Comparison of ENCODE assay signal across 35 mouse cellular contexts in the genomic region with DNA sequence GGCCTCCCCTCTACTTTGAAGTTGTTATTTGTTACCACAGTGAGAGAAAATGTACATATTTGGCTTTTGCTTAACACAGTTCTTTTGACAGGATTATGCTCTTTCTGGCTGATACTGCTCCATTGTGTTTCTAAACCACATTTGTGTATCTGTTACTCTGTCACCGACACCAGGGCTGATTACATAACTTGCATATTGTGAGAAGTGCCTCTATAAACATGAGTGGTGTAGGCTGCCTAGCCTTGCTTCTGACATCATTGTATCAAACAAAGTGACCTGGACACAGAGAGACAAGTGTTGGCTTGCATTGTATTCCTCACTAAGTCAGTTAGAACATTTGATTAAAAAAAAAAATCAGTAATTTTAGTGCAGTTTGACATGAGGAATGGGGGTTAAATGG. TPM values are rescaled to one million over a fixed set of nuclear protein-coding genes. Genes with fewer than 3 reads are reported as not detected.
A peak's percentile ranks its signal among the peaks of the same experiment; 100 is the strongest.
DNase-seq lines count a peak whose midpoint lies in the region; ATAC-seq and TF ChIP-seq lines count a peak whose summit lies in the region.
"Had no signal": no experiment of that assay in that cellular context is flagged by ENCODE, and none has a peak within 500 bp of the region (broad histone marks: within the 10 kb centered on the region; RNA-seq: fewer than 3 reads in every experiment).

No protein-coding gene starts in this region.

- TF ChIP-seq CTCF in heart, adult 2 months (IDR thresholded peaks at IDR 0.05) = no peak
- TF ChIP-seq CTCF in liver, adult 2 months (IDR thresholded peaks at IDR 0.05; ENCODE audit: low read depth, low read length) = no peak
- TF ChIP-seq CTCF in lung, postnatal 0 days (IDR thresholded peaks at IDR 0.05) = no peak
- no peak for TF ChIP-seq CTCF in lung, adult 2 months (IDR thresholded peaks at IDR 0.05; ENCODE audit: insufficient read depth, low read length)
- TF ChIP-seq CTCF in liver, postnatal 0 days (IDR thresholded peaks at IDR 0.05; ENCODE audit: low read depth) = no peak

- peaks cover 4% of the 10 kb centered on the region for H3K79me2 ChIP-seq in heart, adult 2 months (replicated peaks; ENCODE audit: control insufficient read depth, insufficient read depth, low read length)
- peaks cover 29% of the 10 kb centered on the region for H3K79me2 ChIP-seq in liver, adult 2 months (ENCODE audit: control insufficient read depth, insufficient read depth, low read length)

- H3K4me1 ChIP-seq in heart, adult 2 months (ENCODE audit: control insufficient read depth, insufficient read depth, low read length) = peaks cover 13% of the 10 kb centered on the region
- peaks cover 39% of the 10 kb centered on the region for H3K4me1 ChIP-seq in liver, adult 2 months (ENCODE audit: control insufficient read depth, insufficient read depth, low read length)
- H3K4me1 ChIP-seq in lung, postnatal 0 days (ENCODE audit: insufficient read depth, low read depth, low read length) = peaks cover under 1% of the 10 kb centered on the region; the same call in 1 of the 2 replicates
- H3K4me1 ChIP-seq in lung, adult 2 months (ENCODE audit: control insufficient read depth, insufficient read depth, low read length) = peaks cover 19% of the 10 kb centered on the region
- H3K4me1 ChIP-seq in liver, postnatal 0 days (ENCODE audit: insufficient read depth) = peaks cover 24% of the 10 kb centered on the region
- H3K4me1 ChIP-seq: forebrain, embryonic 10.5 days; forebrain, embryonic 13.5 days; heart, embryonic 10.5 days had no signal

- H3K4me3 ChIP-seq in heart, adult 2 months = no peak overlapping the region
- H3K4me3 ChIP-seq in liver, adult 2 months (ENCODE audit: insufficient read depth, low read depth, low read length) = no peak overlapping the region
- no peak overlapping the region for H3K4me3 ChIP-seq in lung, postnatal 0 days (ENCODE audit: low read depth, low read length)
- H3K4me3 ChIP-seq in lung, adult 2 months (replicated peaks; ENCODE audit: extremely low read depth, low read depth, low read length) = no peak overlapping the region
- H3K4me3 ChIP-seq in liver, postnatal 0 days (ENCODE audit: low read depth, low read length) = no peak overlapping the region
- H3K4me3 ChIP-seq: forebrain, embryonic 10.5 days; forebrain, embryonic 13.5 days; heart, embryonic 10.5 days; heart, embryonic 13.5 days had no signal

- no peak overlapping the region for H3K27ac ChIP-seq in heart, adult 2 months
- peak overlapping the region; percentile 77 for H3K27ac ChIP-seq in liver, adult 2 months (replicated peaks; ENCODE audit: insufficient read depth, low read depth, low read length)
- H3K27ac ChIP-seq in lung, postnatal 0 days (ENCODE audit: low read length) = no peak overlapping the region
- H3K27ac ChIP-seq in liver, postnatal 0 days (ENCODE audit: low read depth) = peak overlapping the region; percentile 52
- H3K27ac ChIP-seq: forebrain, embryonic 10.5 days; forebrain, embryonic 13.5 days; heart, embryonic 13.5 days; hindbrain, embryonic 14.5 days; hindbrain, postnatal 0 days had no signal

- WGBS in heart, adult 2 months = 8% methylated on average over 1 of the region's 1 CpGs
- WGBS in liver, adult 2 months = 10% methylated on average over 1 of the region's 1 CpGs
- 9% methylated on average over 1 of the region's 1 CpGs for WGBS in lung, postnatal 0 days
- WGBS in lung, adult 2 months = 0% methylated on average over 1 of the region's 1 CpGs
- WGBS in liver, postnatal 0 days (ENCODE audit: insufficient replicate concordance) = 22% methylated on average over 1 of the region's 1 CpGs

- ATAC-seq in lung, postnatal 0 days = peak; percentile 33
- ATAC-seq in liver, postnatal 0 days = peak; percentile 46; the same call in 1 of the 2 replicates
- ATAC-seq: forebrain, embryonic 13.5 days; forebrain, embryonic 16.5 days; hindbrain, postnatal 0 days; Patski had no signal

- TF ChIP-seq POLR2A in heart, adult 2 months (IDR thresholded peaks at IDR 0.05; ENCODE audit: insufficient read depth, low read depth, low read length) = no peak
- TF ChIP-seq POLR2A in liver, adult 2 months (IDR thresholded peaks at IDR 0.05; ENCODE audit: extremely low read depth, insufficient read depth, low read length) = no peak
- no peak for TF ChIP-seq POLR2A in lung, adult 2 months (IDR thresholded peaks at IDR 0.05; ENCODE audit: borderline replicate concordance, extremely low read depth, low read depth, low read length)

- peak; percentile 81 for DNase-seq in heart, adult 11 months
- no peak for DNase-seq in heart, adult 2 months
- DNase-seq in liver, adult 2 months (ENCODE audit: extremely low read depth, low read depth, low spot score) = peak; percentile 63
- DNase-seq in liver = no peak
- DNase-seq in lung, postnatal 0 days (ENCODE audit: low spot score) = peak; percentile 46
- no peak for DNase-seq in lung, adult 2 months
- DNase-seq in liver, postnatal 0 days = no peak
- DNase-seq in gastrocnemius, postnatal 25 days = no peak
- DNase-seq: adrenal gland, postnatal 36 days; B cell, adult 2 months; cerebellum, adult 18-20 months; cerebellum, adult 9-10 months; cerebellum, postnatal 14 days; gastrocnemius, postnatal 36 days; heart, postnatal 4 days had no signal

- no peak overlapping the region for H3K9ac ChIP-seq in heart, adult 2 months (ENCODE audit: low read depth, low read length)
- 0 out of 2 replicates have a peak overlapping the region, but pooled peaks have one; percentile 27 for H3K9ac ChIP-seq in liver, adult 2 months (ENCODE audit: low read depth, low read length)
- no peak overlapping the region for H3K9ac ChIP-seq in lung, postnatal 0 days (replicated peaks; ENCODE audit: low read depth)
- no peak overlapping the region for H3K9ac ChIP-seq in liver, postnatal 0 days (replicated peaks)
- H3K9ac ChIP-seq: forebrain, embryonic 13.5 days; heart, embryonic 13.5 days; hindbrain, embryonic 14.5 days had no signal

- no peaks in the 10 kb centered on the region for H3K9me3 ChIP-seq in lung, postnatal 0 days (ENCODE audit: low read length)
- no peaks in the 10 kb centered on the region for H3K9me3 ChIP-seq in liver, postnatal 0 days (ENCODE audit: low read length)
- H3K9me3 ChIP-seq: forebrain, embryonic 10.5 days; forebrain, embryonic 13.5 days; G1E; heart, embryonic 10.5 days; heart, embryonic 13.5 days had no signal

- peaks cover 25% of the 10 kb centered on the region for H3K36me3 ChIP-seq in heart, adult 2 months (ENCODE audit: control insufficient read depth, insufficient read depth, low read length)
- peaks cover 9% of the 10 kb centered on the region for H3K36me3 ChIP-seq in liver, adult 2 months (ENCODE audit: control insufficient read depth, insufficient read depth, low read length)
- peaks cover 22% of the 10 kb centered on the region for H3K36me3 ChIP-seq in lung, postnatal 0 days (ENCODE audit: insufficient read depth, low read length)
- H3K36me3 ChIP-seq in liver, postnatal 0 days (replicated peaks; ENCODE audit: insufficient read depth, low read length) = peaks cover 76% of the 10 kb centered on the region

- intact Hi-C loops in heart, adult 2 months (cut with DNase I) = no loop called here

- no peak overlapping the region for H3K4me2 ChIP-seq in lung, postnatal 0 days (replicated peaks; ENCODE audit: low read depth, low read length)
- peak overlapping the region; percentile 41; the same call in 1 of the 2 replicates for H3K4me2 ChIP-seq in liver, postnatal 0 days (ENCODE audit: low read depth, low read length)
- H3K4me2 ChIP-seq: forebrain, embryonic 13.5 days; heart, embryonic 13.5 days; hindbrain, embryonic 14.5 days had no signal

- TF ChIP-seq EP300 in heart, adult 2 months (IDR thresholded peaks at IDR 0.05; ENCODE audit: insufficient read depth, low read depth, low read length) = no peak
- TF ChIP-seq EP300 in lung, postnatal 0 days (IDR thresholded peaks at IDR 0.05) = peak; percentile 20; the same call in 1 of the 2 replicates
- TF ChIP-seq EP300 in liver, postnatal 0 days (IDR thresholded peaks at IDR 0.05; ENCODE audit: low read depth) = no peak

- H3K27me3 ChIP-seq in heart, adult 2 months (ENCODE audit: control insufficient read depth, insufficient read depth, low read length) = no peaks in the 10 kb centered on the region
- H3K27me3 ChIP-seq in liver, adult 2 months (ENCODE audit: control insufficient read depth, insufficient read depth, low read length) = no peaks in the 10 kb centered on the region
- no peaks in the 10 kb centered on the region for H3K27me3 ChIP-seq in lung, postnatal 0 days (replicated peaks; ENCODE audit: insufficient read depth, low read length)
- H3K27me3 ChIP-seq in liver, postnatal 0 days (ENCODE audit: insufficient read depth, low read length) = no peaks in the 10 kb centered on the region
- H3K27me3 ChIP-seq: CH12.LX; forebrain, embryonic 13.5 days; heart, embryonic 13.5 days; Patski had no signal

RNA-seq across cellular contexts. Expression of a gene that starts 15.8 kb away (rescaled TPM):
- 10 to 100 TPM; 59.2 to 72.3 TPM for total RNA-seq in heart, adult 2 months (2021)
- 74.4 and 86.4 TPM in 2 replicates for polyA plus RNA-seq in heart, adult 2 months (2012; rRNA removed)
- total RNA-seq in liver, adult 2 months (2014; rRNA removed) = 44.7 and 60.8 TPM in 2 replicates
- polyA plus RNA-seq in liver, adult 2 months (2012; rRNA removed) = 134 and 145 TPM in 2 replicates
- 90.2 and 94.5 TPM in 2 replicates for polyA plus RNA-seq in lung, postnatal 0 days (2015; fragmentation: Nextera tagmentation; extraction: Ambion mirVana)
- polyA plus RNA-seq in lung, adult 2 months (2012; rRNA removed) = 216 and 218 TPM in 2 replicates
- 56.3 and 58.2 TPM in 2 replicates for polyA plus RNA-seq in liver, postnatal 0 days (2015; fragmentation: Nextera tagmentation; extraction: Ambion mirVana)
- total RNA-seq in gastrocnemius, postnatal 25 days (2021) = 10 to 100 TPM; 33.7 to 33.9 TPM

RNA-seq across cellular contexts. Expression of a gene that starts 18.3 kb away (rescaled TPM):
- under 1 TPM; 0.39 TPM for total RNA-seq in heart, adult 2 months (2021)
- polyA plus RNA-seq in heart, adult 2 months (2012; rRNA removed) = 1.8 and 2.1 TPM in 2 replicates
- total RNA-seq in liver, adult 2 months (2014; rRNA removed) = 0.09 and 0.27 TPM in 2 replicates
- 0.47 and 0.55 TPM in 2 replicates for polyA plus RNA-seq in liver, adult 2 months (2012; rRNA removed)
- not detected in 2 replicates for polyA plus RNA-seq in lung, postnatal 0 days (2015; fragmentation: Nextera tagmentation; extraction: Ambion mirVana)
- not detected in 2 replicates for polyA plus RNA-seq in lung, adult 2 months (2012; rRNA removed)
- 0.05 and 0.07 TPM in 2 replicates for polyA plus RNA-seq in liver, postnatal 0 days (2015; fragmentation: Nextera tagmentation; extraction: Ambion mirVana)
- total RNA-seq in gastrocnemius, postnatal 25 days (2021) = under 1 TPM in 1 of 2 experiments, not detected in 1; 0.08 TPM
- total RNA-seq: adrenal gland, adult 18-20 months; adrenal gland, postnatal 10 days; adrenal gland, postnatal 36 days; CH12.LX; gastrocnemius, adult 8-10 months; gastrocnemius, postnatal 36 days; hindbrain, postnatal 0 days had no signal
- polyA plus RNA-seq: embryonic facial prominence, embryonic 11.5 days; forebrain, embryonic 16.5 days; G1E; heart, embryonic 10.5 days; hindbrain, embryonic 11.5 days; hindbrain, embryonic 14.5 days had no signal

RNA-seq across cellular contexts. Expression of a gene that starts 25.3 kb away (rescaled TPM):
- not detected for total RNA-seq in heart, adult 2 months (2021)
- polyA plus RNA-seq in heart, adult 2 months (2012; rRNA removed) = 0.08 TPM in 1 of 2 replicates, not detected in the other
- not detected in 2 replicates for total RNA-seq in liver, adult 2 months (2014; rRNA removed)
- polyA plus RNA-seq in liver, adult 2 months (2012; rRNA removed) = 0.09 and 0.26 TPM in 2 replicates
- 0.05 TPM in 1 of 2 replicates, not detected in the other for polyA plus RNA-seq in lung, postnatal 0 days (2015; fragmentation: Nextera tagmentation; extraction: Ambion mirVana)
- polyA plus RNA-seq in lung, adult 2 months (2012; rRNA removed) = 0.09 TPM in 1 of 2 replicates, not detected in the other
- not detected in 2 replicates for polyA plus RNA-seq in liver, postnatal 0 days (2015; fragmentation: Nextera tagmentation; extraction: Ambion mirVana)
- total RNA-seq in gastrocnemius, postnatal 25 days (2021) = not detected
- total RNA-seq: adrenal gland, postnatal 10 days; adrenal gland, postnatal 36 days; CH12.LX; gastrocnemius, adult 8-10 months; gastrocnemius, postnatal 36 days; heart, adult 18-20 months; heart, postnatal 14 days; hindbrain, postnatal 0 days had no signal
- polyA plus RNA-seq: embryonic facial prominence, embryonic 11.5 days; forebrain, embryonic 10.5 days; forebrain, embryonic 13.5 days; forebrain, embryonic 16.5 days; G1E; heart, embryonic 10.5 days; heart, embryonic 13.5 days; heart, embryonic 16.5 days; hindbrain, embryonic 11.5 days; hindbrain, embryonic 14.5 days; hindbrain, postnatal 0 days had no signal

RNA-seq across cellular contexts. Expression of a gene that starts 44.7 kb away (rescaled TPM):
- total RNA-seq in heart, adult 2 months (2021) = not detected
- not detected in 2 replicates for polyA plus RNA-seq in heart, adult 2 months (2012; rRNA removed)
- not detected in 2 replicates for total RNA-seq in liver, adult 2 months (2014; rRNA removed)
- not detected in 2 replicates for polyA plus RNA-seq in liver, adult 2 months (2012; rRNA removed)
- not detected in 2 replicates for polyA plus RNA-seq in lung, postnatal 0 days (2015; fragmentation: Nextera tagmentation; extraction: Ambion mirVana)
- polyA plus RNA-seq in lung, adult 2 months (2012; rRNA removed) = not detected in 2 replicates
- not detected in 2 replicates for polyA plus RNA-seq in liver, postnatal 0 days (2015; fragmentation: Nextera tagmentation; extraction: Ambion mirVana)
- total RNA-seq in gastrocnemius, postnatal 25 days (2021) = not detected
- total RNA-seq: adrenal gland, adult 18-20 months; adrenal gland, postnatal 10 days; adrenal gland, postnatal 36 days; CH12.LX; gastrocnemius, adult 8-10 months; gastrocnemius, postnatal 36 days; heart, adult 18-20 months; heart, postnatal 14 days; heart, postnatal 4 days; hindbrain, postnatal 0 days had no signal
- polyA plus RNA-seq: embryonic facial prominence, embryonic 11.5 days; embryonic facial prominence, embryonic 14.5 days; forebrain, embryonic 10.5 days; forebrain, embryonic 13.5 days; forebrain, embryonic 16.5 days; frontal cortex, adult 2 months; G1E; heart, embryonic 10.5 days; heart, embryonic 13.5 days; heart, embryonic 16.5 days; hindbrain, embryonic 11.5 days; hindbrain, embryonic 14.5 days; hindbrain, postnatal 0 days had no signal

RNA-seq across cellular contexts. Expression of a gene that starts 56.7 kb away (rescaled TPM):
- total RNA-seq in heart, adult 2 months (2021) = 10 to 100 TPM; 23.9 to 28.9 TPM
- 2.9 and 8.2 TPM in 2 replicates for polyA plus RNA-seq in heart, adult 2 months (2012; rRNA removed)
- total RNA-seq in liver, adult 2 months (2014; rRNA removed) = 18.3 and 18.8 TPM in 2 replicates
- 0.71 and 1.4 TPM in 2 replicates for polyA plus RNA-seq in liver, adult 2 months (2012; rRNA removed)
- polyA plus RNA-seq in lung, postnatal 0 days (2015; fragmentation: Nextera tagmentation; extraction: Ambion mirVana) = 19.6 and 21.5 TPM in 2 replicates
- polyA plus RNA-seq in lung, adult 2 months (2012; rRNA removed) = 1.5 and 3.0 TPM in 2 replicates
- 8.6 and 8.8 TPM in 2 replicates for polyA plus RNA-seq in liver, postnatal 0 days (2015; fragmentation: Nextera tagmentation; extraction: Ambion mirVana)
- 10 to 100 TPM; 20.3 to 22.8 TPM for total RNA-seq in gastrocnemius, postnatal 25 days (2021)

Comparison
In these comparisons a context has a peak if more than half of its experiments do, and no peak if none do; other contexts are left out.
1. DNase-seq: peak in heart, adult 11 months (single experiment), liver, adult 2 months (single experiment) and lung, postnatal 0 days (single experiment); none in heart, adult 2 months (0 of 2), liver (single experiment), lung, adult 2 months (single experiment), liver, postnatal 0 days (single experiment) and gastrocnemius, postnatal 25 days (single experiment).
2. H3K27ac ChIP-seq: peak in liver, adult 2 months (single experiment) and liver, postnatal 0 days (single experiment); none in heart, adult 2 months (single experiment) and lung, postnatal 0 days (single experiment).